Mouse (Mus musculus) frontal cortex, postnatal 25 days (tissue): ENCODE measurements around the gene Bhlha15.

Experiments used
- DNase-seq, 2 experiments: peaks; one replicate each; pipeline ENCODE4 v3.0.0; 2022; ENCODE audit warnings: low spot score in 2 of 2

The Bhlha15 gene

DNA sequence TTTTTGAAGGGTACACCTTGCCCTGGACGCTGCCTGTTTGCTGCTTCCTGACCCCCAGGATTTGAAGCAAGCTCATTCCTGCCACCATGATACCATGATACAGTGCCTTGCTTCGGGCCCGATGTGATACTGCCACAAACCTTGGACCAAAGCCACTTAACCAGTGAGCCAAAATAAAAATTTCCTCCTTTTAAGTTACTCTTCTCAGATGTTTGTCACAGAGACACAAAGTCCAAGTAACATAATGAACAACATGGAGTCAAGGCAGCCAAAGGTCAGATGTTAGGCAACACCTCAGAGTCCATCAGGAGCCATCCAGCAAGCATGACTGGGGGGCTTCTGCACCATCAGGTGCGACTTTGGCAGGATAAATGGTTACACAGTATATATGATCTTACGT is 42.4 kb downstream of the Bhlha15 start:
- DNase-seq = no peak

- DNase-seq = no peak
Observed at GRCm38 (mm10) chr5:144234222-144234621, 44.1 kb downstream of the Bhlha15 start.

DNA sequence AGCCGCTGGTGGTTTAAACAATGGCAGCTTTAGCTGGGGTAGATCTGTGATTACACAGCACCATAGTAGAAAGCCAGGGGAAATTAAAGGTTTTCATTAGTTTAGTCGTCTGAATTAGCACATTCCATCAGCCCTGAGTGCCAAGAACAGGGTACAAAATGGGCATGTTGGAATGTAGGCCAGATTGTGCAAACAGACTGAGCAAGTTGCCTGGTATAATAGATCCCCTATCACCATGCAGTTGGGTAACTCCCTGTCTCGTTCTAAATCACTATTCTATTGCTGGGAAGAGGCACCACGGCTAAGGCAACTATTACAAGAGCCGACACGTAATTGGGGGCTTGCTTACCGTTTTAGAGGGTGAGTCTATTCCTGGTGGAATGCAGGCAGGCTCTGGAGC is 44.6 kb downstream of the Bhlha15 start:
- no peak for DNase-seq

GRCm38 (mm10) chr5:144238969-144239368 is 48.9 kb downstream of the Bhlha15 start:
- DNase-seq = no peak
